Mouse (Mus musculus) liver, embryonic 14.5 days (tissue): ENCODE data around the gene Kalrn. TPM values are rescaled to one million over a fixed set of nuclear protein-coding genes. Genes with fewer than 3 reads are reported as not detected.

Experiments used
- ATAC-seq: fragments of 200-750 bp; cut with Nextera tagmentation; 2 replicates; pipeline ENCODE4 v1.8.0; 2017; ENCODE audit warnings: moderate number of reproducible peaks, mild to moderate bottlenecking, moderate library complexity; ENCODE audit not compliant: insufficient read depth
- DNase-seq, 3 experiments: peaks; one replicate each; pipeline ENCODE4 v3.0.0-alpha.2; 2012 to 2013; ENCODE audit warnings: low read depth in 3 of 3, low spot score in 3 of 3
- H3K27ac ChIP-seq: fragments of 300-500 bp; sonication (generic); 2 replicates; pipeline ENCODE4 v1.5.1; 2014; ENCODE audit warnings: moderate library complexity, mild to moderate bottlenecking, control low read depth, inconsistent platforms
- H3K27me3 ChIP-seq: fragments of 300-500 bp; sonication (generic); 2 replicates; pipeline ENCODE4 v1.6.1; 2014; ENCODE audit warnings: mild to moderate bottlenecking, low read length, moderate library complexity; ENCODE audit not compliant: control insufficient read depth, insufficient read depth
- H3K36me3 ChIP-seq: fragments of 300-500 bp; sonication (generic); replicated peaks from 2 replicates; pipeline ENCODE4 v1.6.1; 2014; ENCODE audit warnings: low read depth; ENCODE audit not compliant: control insufficient read depth, insufficient read depth
- H3K4me1 ChIP-seq, 2 experiments: fragments of 200-500 bp in 1 of 2; fragments of 300-500 bp in 1 of 2; sonication (generic) in 1 of 2; replicated peaks; 2 replicates each; pipeline ENCODE4 v1.6.1; 2012 to 2014; ENCODE audit warnings: antibody characterized with exemption in 1 of 2, inconsistent platforms in 1 of 2, low read length in 1 of 2; ENCODE audit not compliant: control insufficient read depth in 2 of 2, insufficient read depth in 2 of 2
- H3K4me2 ChIP-seq: fragments of 300-500 bp; sonication (generic); 2 replicates; pipeline ENCODE4 v1.6.1; 2014; ENCODE audit warnings: low read depth, mild to moderate bottlenecking, control low read depth, moderate library complexity
- H3K4me3 ChIP-seq, 2 experiments: fragments of 200-500 bp in 1 of 2; fragments of 300-500 bp in 1 of 2; sonication (generic) in 1 of 2; 2 replicates each; pipeline ENCODE4 v1.5.1; 2012 to 2014; ENCODE audit warnings: low read depth in 2 of 2, low read length in 2 of 2, mild to moderate bottlenecking in 2 of 2, control low read depth in 1 of 2, inconsistent platforms in 1 of 2, moderate library complexity in 1 of 2; ENCODE audit not compliant: insufficient read depth in 1 of 2
- H3K9ac ChIP-seq: fragments of 300-500 bp; sonication (generic); replicated peaks from 2 replicates; pipeline ENCODE4 v1.6.1; 2014; ENCODE audit warnings: mild to moderate bottlenecking, control low read depth, moderate library complexity
- H3K9me3 ChIP-seq: fragments of 300-500 bp; sonication (generic); 2 replicates; pipeline ENCODE4 v1.6.1; 2016; ENCODE audit warnings: low read length, mixed read lengths; ENCODE audit not compliant: control insufficient read depth
- CTCF ChIP-seq: IDR thresholded peaks from 2 replicates; pipeline ENCODE4 v1.5.1; 2016; ENCODE audit warnings: antibody characterized with exemption, low read depth, control low read depth
- EP300 ChIP-seq: IDR thresholded peaks from 2 replicates; pipeline ENCODE4 v1.6.1; 2016; ENCODE audit warnings: antibody characterized with exemption, low read depth
- WGBS: fragments of 180-500 bp; shearing (Covaris S2); extraction: QIAGEN DNeasy Blood & Tissue Kit; methylation state at CpG from one replicate; pipeline ENCODE4 v1.1.7; 2014; ENCODE audit not compliant: insufficient replicate concordance; 5-methylcytosine and 5-hydroxymethylcytosine counted together
- polyA plus RNA-seq, 2 experiments: library from polyadenylated mRNA; depleted of rRNA in 1 of 2; stranded (reverse) in 1 of 2; unstranded in 1 of 2; fragments of >200 nt; fragmentation: Nextera tagmentation in 1 of 2; extraction: Ambion mirVana in 1 of 2; gene quantifications; 2 replicates each; pipeline versions ENCODE4 v1.2.1 to v1.2.3; 2012 to 2014

Gene Kalrn
- polyA plus RNA-seq, 2 experiments = 7.2 to 8.5 TPM

GRCm38 (mm10) chr16:34440994-34441414, 132.3 kb downstream of the Kalrn start:
- 0 out of 2 replicates have a peak, but pooled peaks have one; percentile 2 for TF ChIP-seq CTCF
- TF ChIP-seq EP300 = no peak
- Histone ChIP-seq H3K9me3 (no peaks in the 10 kb centered on the region), H3K4me3 (no peak overlapping the region), H3K9ac (no peak overlapping the region), H3K36me3 (no peaks in the 10 kb centered on the region), H3K4me2 (no peak overlapping the region), H3K27ac (no peak overlapping the region), H3K4me1 (no peaks in the 10 kb centered on the region), H3K27me3 (no peaks in the 10 kb centered on the region)
- ATAC-seq = no peak
- no peak for DNase-seq
- 50% methylated on average over 4 of the region's 4 CpGs for WGBS

DNA sequence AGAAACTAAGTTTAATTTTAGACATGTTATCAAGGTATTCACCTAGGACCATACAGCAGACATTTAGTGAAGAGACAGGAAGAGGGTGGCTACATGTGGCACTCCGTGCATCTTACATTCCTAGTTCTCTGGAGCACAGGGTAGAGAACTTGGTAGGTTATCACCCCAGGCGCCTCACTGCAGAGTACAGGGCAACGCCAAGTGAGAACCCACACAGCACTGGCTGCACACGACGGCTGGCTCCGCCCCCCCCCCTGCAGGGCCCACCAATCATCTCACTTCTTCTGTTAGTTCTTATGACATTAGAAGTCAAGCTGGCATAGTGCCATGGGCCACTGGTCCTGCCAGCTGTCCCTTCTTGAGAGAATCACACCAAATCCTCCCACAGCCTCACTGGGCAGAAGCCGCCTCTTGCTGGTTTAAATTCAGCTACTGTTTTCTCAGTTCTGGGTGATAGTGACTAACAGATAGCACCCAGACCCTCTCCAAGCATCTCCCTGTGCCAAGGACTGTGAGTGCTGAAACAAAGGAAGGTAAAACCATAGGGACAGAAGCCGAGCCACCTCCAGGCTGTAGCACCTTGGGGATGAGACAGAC, 133.2 kb downstream of the Kalrn start:
- 76% methylated on average over 8 of the region's 8 CpGs for WGBS

GRCm38 (mm10) chr16:34430131-34430530, 143.2 kb downstream of the Kalrn start:
- no peaks in the 10 kb centered on the region for H3K27me3 ChIP-seq
- H3K27ac ChIP-seq = no peak overlapping the region
- H3K4me3 ChIP-seq = no peak overlapping the region
- DNase-seq (no peak), ATAC-seq (no peak)
- no peaks in the 10 kb centered on the region for H3K4me1 ChIP-seq
- 63% methylated on average over 5 of the region's 5 CpGs for WGBS
- no peak overlapping the region for H3K4me2 ChIP-seq
- H3K9me3 ChIP-seq = no peaks in the 10 kb centered on the region
- TF ChIP-seq EP300 (no peak), CTCF (no peak)
- no peaks in the 10 kb centered on the region for H3K36me3 ChIP-seq
- H3K9ac ChIP-seq = no peak overlapping the region

More for the DNA sequence above, 133.2 kb downstream of the Kalrn start:
- DNase-seq (no peak), ATAC-seq (no peak)
- TF ChIP-seq CTCF (no peak), EP300 (no peak)
- no peaks in the 10 kb centered on the region for H3K9me3 ChIP-seq
- H3K9ac ChIP-seq = no peak overlapping the region
- H3K4me1 ChIP-seq = no peaks in the 10 kb centered on the region
- no peaks in the 10 kb centered on the region for H3K36me3 ChIP-seq
- H3K27ac ChIP-seq = no peak overlapping the region
- no peak overlapping the region for H3K4me2 ChIP-seq
- no peaks in the 10 kb centered on the region for H3K27me3 ChIP-seq
- H3K4me3 ChIP-seq = no peak overlapping the region

GRCm38 (mm10) chr16:34427654-34428053, 145.7 kb downstream of the Kalrn start:
- Histone ChIP-seq H3K9me3 (no peaks in the 10 kb centered on the region), H3K27me3 (no peaks in the 10 kb centered on the region), H3K4me1 (no peaks in the 10 kb centered on the region), H3K27ac (no peak overlapping the region), H3K4me3 (no peak overlapping the region), H3K9ac (no peak overlapping the region), H3K4me2 (no peak overlapping the region), H3K36me3 (no peaks in the 10 kb centered on the region)
- WGBS = 39% methylated on average over 5 of the region's 5 CpGs
- DNase-seq = no peak
- ATAC-seq = no peak
- TF ChIP-seq EP300 = no peak
- no peak for TF ChIP-seq CTCF

GRCm38 (mm10) chr16:34421473-34421872, 151.9 kb downstream of the Kalrn start:
- Histone ChIP-seq H3K9me3 (no peaks in the 10 kb centered on the region), H3K4me1 (no peaks in the 10 kb centered on the region), H3K27ac (no peak overlapping the region), H3K9ac (no peak overlapping the region), H3K27me3 (no peaks in the 10 kb centered on the region), H3K4me2 (no peak overlapping the region), H3K4me3 (no peak overlapping the region), H3K36me3 (no peaks in the 10 kb centered on the region)
- TF ChIP-seq EP300 = no peak
- no peak for TF ChIP-seq CTCF
- DNase-seq = no peak
- WGBS = 39% methylated on average over 6 of the region's 6 CpGs
- ATAC-seq = no peak
